Mouse (Mus musculus) monocyte, adult 5-6 weeks (primary cell): ENCODE measurements around the gene Fam81a. TPM values are rescaled to one million over a fixed set of nuclear protein-coding genes. Genes with fewer than 3 reads are reported as not detected.

Experiments used
- ATAC-seq: fragments of 153-309, 156-312 bp; replicated peaks from 2 replicates; pipeline ENCODE4 v1.8.0; 2017; ENCODE audit warnings: mild to moderate bottlenecking; ENCODE audit not compliant: low TSS enrichment, insufficient number of reproducible peaks, severe bottlenecking, poor library complexity, low FRiP score
- total RNA-seq: library from RNA; stranded (forward); fragments of 200-1000, 200-491, 200-594 nt; gene quantifications from 3 replicates; pipeline ENCODE4 v1.2.3, GENCODE M21; 2017

The Fam81a gene
- total RNA-seq: 0.64 to 1.7 TPM (median 0.76 TPM) in 3 replicates

DNA sequence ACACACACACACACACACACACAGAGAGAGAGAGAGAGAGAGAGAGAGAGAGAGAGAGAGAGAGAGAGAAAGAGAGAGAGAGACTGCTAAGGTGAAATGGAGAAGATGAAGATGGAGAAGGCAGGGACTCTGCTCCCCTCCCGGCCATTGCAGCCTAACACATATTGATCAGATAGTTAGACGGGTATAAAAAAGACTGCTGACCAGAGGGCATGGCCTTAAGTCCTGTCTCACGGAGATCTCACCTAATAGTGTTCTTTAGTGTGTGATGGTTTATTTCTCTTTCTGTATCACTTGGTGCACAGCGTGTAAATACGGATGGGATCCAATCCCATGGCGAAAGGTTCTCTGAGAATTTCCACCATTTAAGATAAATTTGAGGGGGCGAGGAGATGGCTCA, at the start of gene Fam81a:
Fam81a (minus strand) TSS at position 101 of the 400 bp plus-strand sequence.
- no peak for ATAC-seq

DNA sequence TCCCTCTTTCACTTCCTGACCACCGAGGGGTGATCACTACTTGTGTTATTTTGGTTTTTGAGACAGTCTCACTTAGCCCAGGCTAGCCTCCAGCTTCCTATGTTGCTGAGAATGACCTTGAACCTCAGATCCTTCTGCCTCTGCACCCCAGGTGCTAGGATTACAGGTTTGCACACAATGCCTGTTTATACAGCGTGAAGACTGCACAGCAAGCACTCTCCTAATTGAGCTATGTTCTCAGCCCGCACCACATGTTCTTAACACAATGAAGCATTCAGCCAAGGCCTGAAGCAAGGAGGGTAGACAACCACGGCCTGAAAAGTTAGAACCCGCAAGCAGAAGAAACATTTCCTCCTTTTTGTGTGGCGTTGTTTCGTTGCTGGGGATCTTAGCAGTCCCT, 40.3 kb upstream of the Fam81a start:
- no peak for ATAC-seq

DNA sequence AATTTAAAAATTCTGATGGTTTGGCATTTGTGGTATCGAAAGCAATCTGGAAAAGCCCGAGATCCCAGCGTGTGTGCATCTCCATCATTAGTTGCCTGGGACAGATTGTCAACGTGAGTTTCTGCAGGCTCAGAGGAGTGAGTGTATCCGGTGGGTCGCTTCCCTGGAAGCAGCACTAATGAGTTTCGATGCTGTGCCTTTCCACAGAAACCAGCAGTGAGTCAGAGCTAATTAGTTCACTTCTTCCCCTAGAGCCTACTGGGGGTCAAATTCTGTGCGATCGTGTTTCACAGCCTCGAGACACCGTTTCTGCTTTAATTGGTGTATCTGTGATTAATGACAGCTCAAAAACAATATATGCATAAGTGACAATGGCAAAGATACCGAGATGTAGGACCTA, 39.4 kb upstream of the Fam81a start:
- ATAC-seq: no peak

DNA sequence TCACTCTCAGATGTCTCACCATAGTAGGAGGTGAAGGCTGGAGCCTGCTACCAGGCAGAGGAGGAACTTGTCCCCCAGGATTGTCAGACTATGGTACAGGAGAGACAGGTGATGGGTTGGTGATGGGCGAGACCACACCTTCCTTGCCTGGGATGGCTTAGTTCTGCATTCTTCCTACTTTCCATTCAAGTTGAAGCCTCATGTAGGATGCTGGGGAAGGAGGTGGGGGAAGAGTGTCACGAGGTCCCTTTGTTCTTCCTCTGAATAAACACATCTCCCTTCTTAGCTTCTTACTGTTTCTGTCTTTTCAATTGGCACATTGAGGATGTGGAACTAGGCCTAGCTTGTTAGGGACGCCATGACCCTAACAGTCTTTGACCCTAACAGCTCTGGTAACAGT, 33.9 kb upstream of the Fam81a start:
- ATAC-seq: no peak

DNA sequence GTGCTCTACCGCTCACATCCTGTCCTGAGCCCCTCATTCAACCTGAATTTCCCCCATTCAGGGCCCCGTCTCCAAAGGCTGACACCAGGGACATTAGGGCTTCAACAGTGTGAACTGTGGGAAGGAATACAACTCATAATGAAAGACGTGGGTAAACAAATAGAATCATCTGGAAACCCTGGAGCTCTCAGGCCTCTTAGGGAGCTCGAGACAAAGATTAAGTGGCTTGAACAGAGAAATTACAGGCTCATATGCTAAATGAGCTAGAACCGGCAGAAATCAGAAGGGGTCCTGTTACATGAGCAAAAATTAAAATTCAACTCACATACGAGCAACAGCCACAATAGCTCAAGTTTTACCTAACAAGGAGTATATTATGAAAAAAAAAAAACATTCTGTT, 32.5 kb upstream of the Fam81a start:
- no peak for ATAC-seq

DNA sequence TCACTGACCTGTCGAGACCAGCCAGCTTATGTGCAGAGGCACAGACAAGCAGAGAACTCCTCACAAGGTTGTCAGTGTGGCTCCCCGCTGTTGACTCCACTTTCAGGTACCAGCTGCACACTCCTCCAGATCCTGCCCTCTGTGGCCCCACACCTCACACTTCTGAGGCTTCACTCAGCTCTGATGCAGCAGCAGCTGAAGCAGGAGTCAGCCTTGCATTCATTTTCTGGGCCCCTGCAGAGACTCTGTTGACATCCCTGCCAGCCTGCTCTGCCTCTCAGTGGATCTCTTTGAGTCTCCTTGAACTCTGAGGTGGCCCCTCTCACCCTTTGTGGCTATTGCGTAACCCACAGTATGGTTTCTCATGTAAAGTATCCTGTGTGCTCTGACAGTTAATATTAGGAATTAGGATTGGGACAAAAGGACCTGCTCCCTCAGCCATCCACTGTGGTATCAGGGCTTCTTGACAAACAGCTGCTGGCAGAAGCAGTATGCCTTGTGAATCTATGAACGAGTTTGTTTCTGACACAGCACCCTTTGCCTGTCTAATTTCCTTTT, 32.0 kb upstream of the Fam81a start:
- no peak for ATAC-seq

DNA sequence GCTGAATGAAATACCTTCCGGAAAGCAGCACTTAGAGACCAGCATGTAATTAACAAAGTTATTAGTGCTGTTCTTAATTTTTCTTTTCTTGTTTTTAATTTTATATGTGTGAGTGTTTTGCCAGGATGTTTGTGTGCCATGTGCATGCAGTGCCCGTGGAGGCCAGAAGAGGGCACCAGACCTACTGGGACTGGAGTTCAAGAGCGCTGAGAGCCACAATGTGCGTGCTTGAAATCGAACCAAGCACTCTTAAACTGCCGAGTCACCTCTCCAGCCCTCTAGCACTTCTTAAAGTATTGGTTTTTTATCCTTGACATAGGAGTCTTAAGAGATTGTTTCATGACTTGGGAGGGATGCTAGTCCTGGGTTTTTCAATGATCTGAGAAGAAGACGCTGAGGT, 26.6 kb upstream of the Fam81a start:
- no peak for ATAC-seq

DNA sequence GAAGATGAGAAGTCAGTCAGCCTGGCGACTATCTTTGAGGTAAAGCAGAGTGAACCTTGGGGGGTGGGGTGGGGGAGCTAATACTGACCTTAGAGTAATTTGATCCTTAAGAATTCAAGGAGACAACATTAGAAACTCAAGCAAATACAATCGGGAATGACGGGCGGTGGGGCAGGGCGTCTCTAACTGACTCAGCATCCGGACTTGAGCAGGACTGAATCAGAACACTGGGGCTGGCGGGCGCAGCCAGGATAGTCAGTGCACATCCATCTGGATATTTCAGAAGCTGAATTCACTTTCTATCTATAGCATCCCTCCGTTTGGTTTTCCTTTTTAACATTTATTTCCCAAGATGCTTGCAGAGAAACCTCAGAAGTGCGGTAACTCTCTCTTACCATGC, 17.7 kb upstream of the Fam81a start:
- no peak for ATAC-seq

DNA sequence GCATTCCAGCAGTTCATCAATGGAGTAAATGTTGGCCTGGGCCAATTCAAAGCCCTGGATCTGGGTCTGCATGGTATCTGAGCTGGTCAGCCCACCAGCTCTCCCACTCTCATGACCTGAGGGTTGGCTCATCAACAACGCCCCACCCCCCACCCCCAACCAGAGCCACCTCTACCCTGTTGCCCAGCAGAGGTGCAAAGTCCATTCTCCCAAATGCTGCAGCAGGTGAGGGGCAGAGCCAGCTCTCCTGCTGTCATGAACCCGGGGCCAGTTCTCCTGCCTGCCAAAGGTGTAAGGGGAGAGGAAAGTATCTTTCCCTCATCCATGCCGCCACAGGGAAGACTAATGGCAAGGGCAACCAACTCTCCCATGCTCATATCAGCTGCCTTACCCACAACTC, 5.3 kb upstream of the Fam81a start:
- no peak for ATAC-seq

DNA sequence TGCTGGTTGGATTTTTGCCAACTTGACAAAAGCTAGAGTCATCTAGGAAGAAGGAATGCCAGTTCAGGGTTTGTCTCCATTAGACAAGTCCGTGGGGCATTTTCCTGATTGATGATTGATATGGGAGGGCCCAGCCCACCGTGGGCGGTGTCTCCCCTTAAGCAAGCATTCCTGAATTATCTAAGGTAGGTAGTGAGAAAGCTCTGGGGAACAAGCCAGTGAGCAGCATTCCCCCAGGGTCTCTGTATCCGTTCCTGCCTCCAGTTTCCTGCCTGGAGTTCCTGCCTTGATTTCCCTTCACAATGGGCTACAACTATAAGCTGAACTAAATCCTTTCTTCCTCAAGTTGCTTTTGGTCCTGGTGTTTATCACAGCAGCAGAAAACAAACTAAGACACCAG, 3.1 kb upstream of the Fam81a start:
- no peak for ATAC-seq

DNA sequence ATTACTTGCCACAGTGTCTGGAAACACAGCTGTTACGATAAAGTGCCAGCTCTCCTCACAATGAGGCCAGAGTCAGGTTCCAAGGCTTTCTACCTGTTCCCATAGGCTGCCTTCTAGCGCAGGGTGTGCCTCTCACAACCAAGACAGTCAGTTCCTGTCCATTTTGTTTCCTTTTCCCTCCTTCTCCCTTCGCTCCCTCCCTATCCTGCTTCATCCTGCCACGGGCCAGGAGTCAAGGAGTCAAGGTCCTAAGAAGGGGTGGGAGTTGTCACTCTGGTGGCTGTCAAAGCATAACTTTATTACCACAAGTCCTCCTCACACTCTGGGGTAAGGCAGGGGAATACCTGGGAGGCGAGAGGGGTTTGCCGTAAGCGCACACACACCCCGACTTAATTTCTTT, 966 bp upstream of the Fam81a start:
- ATAC-seq: no peak

DNA sequence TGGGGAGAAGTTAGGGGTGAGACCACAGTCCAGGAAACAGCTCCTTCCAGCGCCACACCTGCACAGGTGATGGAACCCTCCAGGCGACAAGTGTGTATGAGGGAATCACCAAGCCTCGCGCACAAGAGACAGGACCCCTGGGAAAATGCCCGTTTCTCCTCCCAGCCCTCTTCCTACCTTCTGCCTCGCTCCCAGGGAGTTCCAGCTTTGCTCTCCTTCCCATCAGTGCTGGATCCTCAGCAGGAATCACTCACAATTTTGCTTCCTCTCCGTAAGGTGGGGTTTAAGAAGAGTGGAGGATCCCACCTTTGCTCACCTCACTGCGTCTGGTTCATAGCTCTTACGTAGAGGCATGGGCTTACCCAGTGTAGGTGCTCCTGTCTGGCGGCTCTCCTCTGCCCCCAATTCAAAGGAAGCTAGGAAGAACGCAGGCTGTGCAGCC, 454 bp downstream of the Fam81a start:
- ATAC-seq: no peak

DNA sequence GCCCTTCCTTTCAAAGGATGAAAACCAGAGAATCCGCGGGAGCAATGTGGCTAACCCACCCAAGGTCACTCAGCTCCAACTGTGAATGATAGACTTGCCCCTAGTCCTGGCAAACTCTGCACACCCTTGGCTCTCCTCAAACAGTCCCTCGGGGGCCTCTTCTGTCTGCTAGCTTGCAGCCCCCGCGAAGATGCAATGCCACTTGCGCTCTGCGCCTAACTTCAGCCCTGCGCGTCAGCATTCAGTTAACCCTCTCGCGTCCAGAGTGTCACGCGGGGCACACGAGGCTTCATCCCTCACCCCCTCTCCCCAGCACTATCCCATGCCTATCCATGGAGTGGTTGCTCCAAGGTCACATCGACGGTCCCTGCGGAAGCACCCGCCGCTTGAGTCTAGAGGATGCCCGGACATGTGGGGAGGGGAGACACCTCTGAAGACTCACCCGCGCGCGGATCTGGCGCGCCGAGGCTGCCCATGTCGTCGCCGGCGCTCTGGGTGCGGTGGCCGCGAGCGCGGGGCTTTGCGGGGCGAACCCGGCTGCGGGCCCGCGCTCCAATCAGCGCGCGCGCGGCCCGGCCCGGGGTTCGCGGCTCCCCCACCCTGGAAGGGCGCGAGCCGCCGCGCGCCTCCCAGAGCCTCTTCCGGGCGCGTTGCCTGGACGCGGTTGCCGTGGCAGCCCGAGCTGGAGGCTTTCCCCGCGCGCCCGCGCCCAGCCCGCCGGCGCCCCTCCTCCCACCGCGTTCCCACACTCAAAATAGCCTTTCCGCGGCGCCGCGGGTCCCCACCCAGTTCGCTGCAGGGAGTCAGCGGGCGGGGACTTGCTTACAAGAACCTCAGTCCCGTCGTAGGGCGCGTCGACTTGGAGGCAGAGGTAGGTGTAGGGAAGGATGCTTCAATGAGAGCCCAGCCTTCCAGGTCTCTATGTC, 1.2 kb downstream of the Fam81a start:
- no peak for ATAC-seq

DNA sequence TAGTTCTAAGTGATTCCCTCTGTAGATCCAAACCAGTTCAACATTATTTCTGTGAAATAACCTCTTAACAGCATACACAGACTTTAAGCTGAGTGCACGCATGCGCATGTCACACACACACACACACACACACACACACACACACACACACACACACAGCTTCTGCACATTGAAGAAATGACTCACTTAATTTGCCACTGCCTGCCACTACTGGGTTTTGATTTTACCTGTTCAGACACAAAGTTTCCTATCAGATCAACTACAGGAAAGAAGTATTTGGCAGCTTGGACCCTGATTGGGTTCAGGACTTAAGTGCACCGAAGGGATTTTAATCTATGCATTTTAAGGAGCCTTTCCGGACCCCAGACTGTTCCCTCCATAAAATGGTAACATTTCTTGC, 2.0 kb downstream of the Fam81a start:
- ATAC-seq: no peak

DNA sequence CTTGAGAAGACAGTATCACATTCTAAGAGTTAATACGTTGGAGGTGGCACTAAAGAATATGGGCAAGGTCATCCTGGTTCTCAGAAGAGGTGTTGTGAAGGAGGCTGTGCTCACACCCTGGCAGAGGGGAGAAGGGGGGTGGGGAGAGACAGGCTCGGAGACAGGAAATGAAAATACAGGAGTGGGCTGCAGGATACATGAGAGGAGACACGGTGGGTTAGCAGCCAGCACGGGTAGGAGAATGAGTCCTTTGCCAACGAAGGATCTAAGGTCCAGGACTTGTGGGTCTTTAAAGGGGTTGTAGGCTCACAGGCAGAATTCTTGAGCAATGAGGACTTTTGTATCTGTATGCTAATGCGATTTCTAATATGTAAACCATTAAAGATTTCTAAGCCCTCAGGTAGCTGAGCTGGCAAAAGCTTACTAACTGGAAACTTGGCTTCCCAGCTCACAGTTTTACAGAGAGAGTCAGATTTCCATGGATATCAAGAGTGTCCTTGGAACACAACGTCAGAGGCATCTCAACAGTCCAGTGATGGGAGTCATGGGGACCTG, 3.0 kb downstream of the Fam81a start:
- ATAC-seq: no peak

DNA sequence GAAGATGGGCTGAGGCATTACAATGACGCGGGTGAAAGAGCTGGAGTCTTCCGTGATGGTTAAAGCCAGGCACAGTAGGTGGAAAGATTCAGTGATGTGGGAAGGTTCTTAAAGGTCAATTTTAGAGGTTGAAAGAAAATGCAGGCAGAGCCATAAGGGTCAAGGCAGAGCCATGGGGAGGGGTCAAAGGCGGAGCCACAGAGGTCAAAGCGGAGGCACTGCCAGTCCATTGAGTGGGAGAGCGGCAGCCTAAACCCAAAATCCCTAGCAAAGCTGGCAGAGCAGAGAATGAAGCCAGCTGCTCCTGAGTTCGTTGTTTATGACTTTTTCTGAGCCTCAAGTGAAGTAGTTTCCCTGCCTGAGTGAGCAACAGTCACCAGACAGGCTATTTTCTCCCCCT, 3.8 kb downstream of the Fam81a start:
- ATAC-seq: no peak

DNA sequence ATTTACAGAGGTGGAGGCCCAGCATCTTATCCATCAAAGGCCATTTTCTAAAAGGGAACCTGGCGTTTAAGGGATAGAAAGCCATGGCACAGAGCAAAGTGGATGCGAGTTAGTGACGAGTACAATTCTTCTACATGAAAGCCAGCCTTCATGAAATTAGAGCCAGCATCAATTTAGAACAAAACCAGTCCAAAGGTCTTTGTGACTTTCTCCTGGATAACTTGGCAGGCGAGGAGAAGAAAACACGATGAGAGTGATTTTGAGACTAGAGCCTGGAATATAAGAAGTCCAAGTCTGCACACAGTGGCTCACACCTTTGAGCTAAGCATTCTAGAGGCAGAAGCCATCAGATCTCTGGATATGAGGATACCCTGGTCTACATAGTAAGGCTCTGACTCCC, 4.4 kb downstream of the Fam81a start:
- no peak for ATAC-seq

DNA sequence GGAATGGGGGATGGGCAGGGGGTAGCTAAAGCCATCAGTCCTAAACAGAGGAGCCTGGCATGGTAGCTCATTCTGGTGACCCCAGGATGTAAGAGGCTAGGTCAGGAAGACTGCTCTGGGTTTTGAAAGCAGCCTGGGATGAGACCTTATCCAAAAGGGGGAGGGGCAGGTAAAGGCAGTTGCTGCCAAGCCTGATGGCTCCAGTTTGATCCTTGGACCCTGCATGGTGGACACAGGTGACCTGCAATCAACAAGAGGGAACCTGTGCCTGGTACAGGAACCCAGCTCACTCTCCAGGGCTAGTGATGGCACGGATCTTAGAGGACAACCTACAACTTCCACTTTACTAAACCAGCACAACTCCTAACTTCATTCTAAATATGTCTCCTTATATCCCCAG, 7.2 kb downstream of the Fam81a start:
- no peak for ATAC-seq

DNA sequence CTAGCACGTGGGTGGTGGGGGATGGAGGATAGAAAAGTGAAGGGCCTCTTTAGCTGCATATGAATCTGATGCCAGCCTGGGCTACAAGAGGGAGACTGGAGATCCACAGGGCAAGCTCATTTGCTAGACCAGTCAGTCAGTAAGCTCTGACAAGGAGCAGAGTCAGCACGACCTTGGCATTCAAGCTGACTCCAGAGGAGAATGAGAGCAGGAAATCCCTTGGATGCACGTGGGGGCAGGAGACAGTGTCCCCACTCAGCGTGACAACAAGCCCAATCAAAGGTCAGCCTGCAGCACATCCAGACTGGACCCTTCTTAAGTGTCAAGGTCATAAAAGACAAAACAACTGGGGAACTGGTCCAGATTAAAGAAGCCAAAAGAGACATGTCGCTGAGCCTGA, 7.6 kb downstream of the Fam81a start:
- ATAC-seq: no peak

DNA sequence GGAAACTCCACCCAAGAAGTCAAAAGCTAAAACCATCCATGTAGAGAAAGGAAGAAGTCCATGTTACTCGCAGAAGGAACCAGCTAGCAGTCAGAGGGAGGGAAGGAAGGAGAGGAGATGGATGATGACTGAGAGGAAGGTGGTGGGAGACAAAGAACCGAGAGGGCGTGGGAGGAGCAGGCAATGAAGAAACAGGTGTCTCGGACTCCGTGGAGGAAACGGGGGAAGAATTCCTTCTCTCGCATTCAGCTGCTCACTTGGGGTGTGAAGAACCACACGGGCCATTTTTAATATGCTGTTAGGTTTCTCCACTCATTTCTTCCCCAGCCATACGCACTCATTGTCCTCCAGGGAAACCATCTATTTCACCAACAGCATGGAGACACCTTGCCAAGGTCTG, 8.1 kb downstream of the Fam81a start:
- ATAC-seq: no peak
